Mouse (Mus musculus) forebrain, embryonic 14.5 days (tissue): ENCODE results near the gene Smarca4. TPM values are rescaled to one million over a fixed set of nuclear protein-coding genes. Genes with fewer than 3 reads are reported as not detected.

ENCODE experiments used
- ATAC-seq: fragments of 200-750 bp; cut with Nextera tagmentation; 2 replicates; pipeline ENCODE4 v1.8.0; 2017; ENCODE audit warnings: mild to moderate bottlenecking, moderate library complexity
- DNase-seq: peaks from one replicate; pipeline ENCODE4 v3.0.0-alpha.2; 2015; ENCODE audit warnings: low spot score
- H3K27ac ChIP-seq: fragments of 300-500 bp; sonication (generic); 2 replicates; pipeline ENCODE4 v1.5.1; 2014; ENCODE audit warnings: low read depth, mild to moderate bottlenecking, control low read depth, low read length, moderate library complexity
- H3K27me3 ChIP-seq: fragments of 300-500 bp; sonication (generic); replicated peaks from 2 replicates; pipeline ENCODE4 v1.6.1; 2014; ENCODE audit warnings: low read length, control low read depth, mixed read lengths; ENCODE audit not compliant: control insufficient read depth, insufficient read depth
- H3K36me3 ChIP-seq: fragments of 300-500 bp; sonication (generic); 2 replicates; pipeline ENCODE4 v1.6.1; 2014; ENCODE audit warnings: low read length, control low read depth; ENCODE audit not compliant: control insufficient read depth, insufficient read depth
- H3K4me1 ChIP-seq: fragments of 300-500 bp; sonication (generic); 2 replicates; pipeline ENCODE4 v1.6.1; 2014; ENCODE audit warnings: antibody characterized with exemption, low read length, control low read depth; ENCODE audit not compliant: control insufficient read depth, insufficient read depth
- H3K4me2 ChIP-seq: fragments of 300-500 bp; sonication (generic); 2 replicates; pipeline ENCODE4 v1.6.1; 2014; ENCODE audit warnings: mild to moderate bottlenecking, control low read depth, low read length
- H3K4me3 ChIP-seq: fragments of 300-500 bp; sonication (generic); 2 replicates; pipeline ENCODE4 v1.5.1; 2014; ENCODE audit warnings: low read depth, low read length, control low read depth
- H3K9ac ChIP-seq: fragments of 300-500 bp; sonication (generic); 2 replicates; pipeline ENCODE4 v1.6.1; 2014; ENCODE audit warnings: mild to moderate bottlenecking, low read length, control low read depth, moderate library complexity
- H3K9me3 ChIP-seq: fragments of 300-500 bp; sonication (generic); replicated peaks from 2 replicates; pipeline ENCODE4 v1.6.1; 2016; ENCODE audit warnings: low read length, control low read depth, mixed read lengths; ENCODE audit not compliant: control insufficient read depth
- whole genome bisulfite sequencing: fragments of 180-500 bp; shearing (Covaris S2); extraction: QIAGEN DNeasy Blood & Tissue Kit; methylation state at CpG from one replicate; pipeline ENCODE4 v1.1.7; 2014; 5-methylcytosine and 5-hydroxymethylcytosine counted together
- polyA plus RNA-seq: library from polyadenylated mRNA; unstranded; fragments of >200 nt; fragmentation: Nextera tagmentation; extraction: Ambion mirVana; gene quantifications from 2 replicates; pipeline ENCODE4 v1.2.1, GENCODE M21; 2014

The Smarca4 gene
- polyA plus RNA-seq, 1 experiment from 2014 or later, result 128 TPM

DNA sequence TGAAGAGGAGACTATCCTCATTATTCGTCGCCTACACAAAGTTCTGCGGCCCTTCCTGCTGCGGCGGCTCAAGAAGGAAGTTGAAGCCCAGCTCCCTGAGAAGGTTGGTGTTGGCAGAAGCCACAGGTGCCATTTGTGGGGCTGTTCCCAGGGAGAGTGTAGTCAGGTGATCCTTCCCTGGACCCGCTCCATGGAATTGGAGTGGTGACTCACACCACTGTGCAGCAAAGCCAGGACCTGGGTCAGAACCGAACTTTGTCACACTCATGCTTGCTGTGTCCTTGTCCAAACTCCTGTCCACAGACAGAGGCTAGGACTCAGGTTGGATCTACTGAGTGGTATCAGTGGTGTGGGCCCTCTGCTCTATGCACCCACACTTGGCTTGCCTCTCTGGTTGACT is 53.0 kb downstream of the Smarca4 start:
- Histone ChIP-seq H3K4me2 (no peak overlapping the region), H3K4me3 (no peak overlapping the region), H3K4me1 (no peaks in the 10 kb centered on the region), H3K27me3 (no peaks in the 10 kb centered on the region), H3K9ac (no peak overlapping the region), H3K27ac (no peak overlapping the region), H3K36me3 (peaks cover 100% of the 10 kb centered on the region), H3K9me3 (no peaks in the 10 kb centered on the region)
- 96% methylated on average over 7 of the region's 7 CpGs for WGBS
- ATAC-seq (no peak), DNase-seq (no peak)

DNA sequence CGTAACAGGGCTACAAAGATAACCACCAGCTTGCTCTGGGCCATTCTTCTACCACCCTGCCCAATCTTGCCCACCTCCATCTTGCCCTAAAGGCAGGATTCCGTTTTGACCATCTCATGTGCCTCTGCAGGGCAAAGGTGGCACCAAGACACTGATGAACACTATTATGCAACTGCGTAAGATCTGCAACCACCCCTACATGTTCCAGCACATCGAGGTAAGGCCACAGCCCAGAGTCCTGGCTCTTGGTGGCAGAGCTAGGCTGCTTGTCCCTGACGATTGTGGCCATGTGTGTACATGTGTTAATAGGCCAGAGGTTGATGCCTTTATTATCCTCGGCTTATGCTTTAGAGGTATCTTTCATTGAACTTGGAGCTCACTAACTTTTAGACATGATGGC is 54.4 kb downstream of the Smarca4 start:
- ATAC-seq, result no peak
- Histone ChIP-seq H3K27ac (no peak overlapping the region), H3K9me3 (no peaks in the 10 kb centered on the region), H3K4me1 (no peaks in the 10 kb centered on the region), H3K4me2 (no peak overlapping the region), H3K4me3 (no peak overlapping the region), H3K27me3 (no peaks in the 10 kb centered on the region), H3K36me3 (peaks cover 100% of the 10 kb centered on the region), H3K9ac (no peak overlapping the region)
- no peak for DNase-seq
- 91% methylated on average over 6 of the region's 6 CpGs for whole genome bisulfite sequencing

DNA sequence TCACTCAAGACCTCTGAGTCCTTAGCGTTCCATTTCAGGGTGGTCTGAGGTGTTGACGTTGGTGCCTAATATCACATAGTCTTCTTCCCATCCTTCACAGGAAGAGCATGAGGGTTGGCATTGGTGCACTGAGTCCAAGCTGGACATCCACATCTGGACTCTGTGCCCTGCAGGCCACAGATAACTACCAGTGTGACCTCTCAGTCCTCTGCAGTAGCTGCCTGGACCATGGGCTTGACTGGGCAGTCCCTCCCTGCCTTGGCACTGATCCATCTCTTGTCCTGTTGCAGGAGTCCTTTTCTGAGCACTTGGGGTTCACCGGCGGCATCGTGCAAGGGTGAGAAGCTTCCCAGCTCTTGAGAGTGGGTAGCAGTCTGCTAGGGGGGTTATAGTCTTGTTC is 55.8 kb downstream of the Smarca4 start:
- Histone ChIP-seq H3K4me3 (no peak overlapping the region), H3K27ac (no peak overlapping the region), H3K27me3 (no peaks in the 10 kb centered on the region), H3K36me3 (peaks cover 100% of the 10 kb centered on the region), H3K4me2 (no peak overlapping the region), H3K4me1 (no peaks in the 10 kb centered on the region), H3K9me3 (no peaks in the 10 kb centered on the region), H3K9ac (no peak overlapping the region)
- DNase-seq (no peak), ATAC-seq (no peak)
- 94% methylated on average over 5 of the region's 5 CpGs for WGBS

DNA sequence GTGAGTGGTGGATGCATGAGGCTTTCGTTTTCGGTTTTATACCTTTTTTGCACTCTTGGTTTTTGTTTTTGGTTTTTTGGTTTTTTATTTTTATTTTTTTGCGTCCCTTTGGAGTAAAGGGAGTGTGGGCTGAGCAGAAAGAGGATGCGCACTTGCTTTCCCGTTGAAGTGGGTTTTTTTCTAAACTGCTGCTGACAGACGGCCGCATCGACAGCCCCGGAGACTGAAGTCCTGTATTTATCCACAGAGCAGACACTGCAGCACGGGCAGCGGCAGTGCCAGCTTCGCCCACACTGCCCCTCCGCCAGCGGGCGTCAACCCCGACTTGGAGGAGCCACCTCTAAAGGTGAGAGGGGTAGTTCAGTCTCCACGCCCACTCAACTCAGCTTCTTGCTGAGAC is 61.7 kb downstream of the Smarca4 start:
- no peak overlapping the region for H3K4me2 ChIP-seq
- no peaks in the 10 kb centered on the region for H3K9me3 ChIP-seq
- WGBS, result 95% methylated on average over 17 of the region's 17 CpGs
- H3K27ac ChIP-seq, result no peak overlapping the region
- no peaks in the 10 kb centered on the region for H3K27me3 ChIP-seq
- H3K4me3 ChIP-seq, result no peak overlapping the region
- no peak for DNase-seq
- H3K9ac ChIP-seq, result no peak overlapping the region
- peaks cover 90% of the 10 kb centered on the region for H3K36me3 ChIP-seq
- ATAC-seq, result no peak
- no peaks in the 10 kb centered on the region for H3K4me1 ChIP-seq

DNA sequence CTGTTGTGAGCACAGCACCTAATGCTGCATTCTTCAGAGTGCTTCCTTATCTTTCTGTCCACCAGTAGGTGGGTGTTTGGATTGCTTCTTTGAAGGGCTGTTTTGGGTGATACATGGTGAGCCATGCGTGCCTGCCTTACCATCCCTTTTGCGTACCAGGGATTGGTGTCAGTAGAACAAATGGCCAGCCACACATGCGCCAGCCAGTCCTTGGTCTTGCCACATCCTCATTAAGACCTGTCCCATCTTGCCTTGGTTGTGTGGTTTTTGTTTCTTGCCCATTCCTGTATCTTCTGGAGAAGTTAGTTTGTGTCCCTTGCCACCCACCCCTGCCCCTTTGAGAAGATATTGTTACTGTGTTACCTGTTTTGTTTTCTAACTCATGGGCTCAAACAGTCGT is 64.5 kb downstream of the Smarca4 start:
- H3K4me3 ChIP-seq, result no peak overlapping the region
- DNase-seq (no peak), ATAC-seq (no peak)
- no peaks in the 10 kb centered on the region for H3K27me3 ChIP-seq
- H3K9me3 ChIP-seq, result no peaks in the 10 kb centered on the region
- H3K4me2 ChIP-seq, result no peak overlapping the region
- peaks cover 90% of the 10 kb centered on the region for H3K36me3 ChIP-seq
- no peak overlapping the region for H3K27ac ChIP-seq
- H3K4me1 ChIP-seq, result no peaks in the 10 kb centered on the region
- H3K9ac ChIP-seq, result no peak overlapping the region
- WGBS, result 92% methylated on average over 4 of the region's 4 CpGs

DNA sequence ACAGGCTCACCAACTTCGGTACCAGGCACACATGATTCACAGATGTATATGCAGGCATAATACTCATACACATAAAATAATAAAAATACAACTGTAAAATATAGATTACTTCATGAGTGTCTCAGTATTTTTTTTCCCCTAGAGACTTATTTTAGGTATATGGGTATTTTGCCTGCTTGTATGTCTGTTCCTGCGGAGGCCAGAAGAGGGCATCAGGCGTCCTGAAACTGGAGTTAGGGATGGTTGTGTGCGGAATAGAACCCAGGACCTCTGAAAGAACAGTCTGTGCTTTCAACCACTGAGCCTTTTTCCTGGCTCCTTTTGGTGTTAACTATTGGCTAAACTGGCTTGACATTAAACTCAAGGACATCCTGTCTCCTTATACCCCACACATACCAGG is 66.9 kb downstream of the Smarca4 start:
- H3K36me3 ChIP-seq, result peaks cover 90% of the 10 kb centered on the region
- H3K27ac ChIP-seq, result no peak overlapping the region
- H3K4me1 ChIP-seq, result no peaks in the 10 kb centered on the region
- 83% methylated on average over 4 of the region's 4 CpGs for WGBS
- no peak overlapping the region for H3K4me2 ChIP-seq
- ATAC-seq (no peak), DNase-seq (no peak)
- no peaks in the 10 kb centered on the region for H3K27me3 ChIP-seq
- no peak overlapping the region for H3K4me3 ChIP-seq
- no peak overlapping the region for H3K9ac ChIP-seq
- H3K9me3 ChIP-seq, result no peaks in the 10 kb centered on the region

DNA sequence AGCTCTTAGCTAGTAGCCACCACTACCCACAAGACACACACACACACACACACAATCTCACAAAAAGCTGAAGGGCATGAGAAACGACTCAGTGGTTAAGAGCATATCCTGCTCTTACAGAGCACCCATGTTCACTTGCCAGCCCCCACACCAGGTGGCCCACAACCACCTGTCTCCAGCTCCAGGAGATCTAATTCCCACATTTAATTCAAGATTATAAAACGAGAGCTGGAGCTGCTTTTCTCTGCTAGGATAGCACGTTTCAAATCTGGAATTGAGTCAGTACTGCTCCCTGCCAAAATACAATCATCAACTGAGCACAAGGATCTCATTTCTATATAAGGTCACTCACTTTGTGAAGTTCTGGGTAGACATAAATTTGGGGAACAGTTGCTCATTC is 67.9 kb downstream of the Smarca4 start:
- 81% methylated on average over 3 of the region's 3 CpGs for WGBS
- H3K27me3 ChIP-seq, result no peaks in the 10 kb centered on the region

DNA sequence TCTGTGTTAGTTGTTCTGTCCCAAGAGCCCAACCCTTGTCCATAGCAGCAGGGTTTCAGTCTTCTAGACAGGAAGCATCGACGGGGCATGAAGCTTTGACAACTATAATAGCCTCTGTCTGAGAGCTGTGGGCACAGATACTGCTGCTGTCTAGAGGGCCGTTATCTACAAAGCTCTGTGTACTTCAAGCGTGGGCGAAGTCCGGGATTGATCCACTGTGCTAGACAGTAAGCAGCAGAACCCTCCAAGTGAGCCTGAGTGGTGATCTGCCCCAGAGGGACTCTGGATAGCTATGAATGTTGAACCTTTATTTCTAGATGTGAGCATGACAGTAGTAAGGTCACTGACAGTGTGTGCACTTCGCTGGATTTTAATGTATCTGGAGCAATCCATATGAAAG is 72.6 kb downstream of the Smarca4 start:
- no peaks in the 10 kb centered on the region for H3K4me1 ChIP-seq
- WGBS, result 91% methylated on average over 7 of the region's 7 CpGs
- DNase-seq (no peak), ATAC-seq (no peak)
- H3K4me2 ChIP-seq, result no peak overlapping the region
- peaks cover 95% of the 10 kb centered on the region for H3K36me3 ChIP-seq
- no peak overlapping the region for H3K9ac ChIP-seq
- no peak overlapping the region for H3K27ac ChIP-seq
- H3K27me3 ChIP-seq, result no peaks in the 10 kb centered on the region
- H3K9me3 ChIP-seq, result no peaks in the 10 kb centered on the region
- no peak overlapping the region for H3K4me3 ChIP-seq

More for the DNA sequence above, 67.9 kb downstream of the Smarca4 start:
- DNase-seq, result no peak
- Histone ChIP-seq H3K27ac (no peak overlapping the region), H3K4me2 (no peak overlapping the region), H3K36me3 (peaks cover 90% of the 10 kb centered on the region), H3K9ac (no peak overlapping the region), H3K4me3 (no peak overlapping the region), H3K9me3 (no peaks in the 10 kb centered on the region), H3K4me1 (no peaks in the 10 kb centered on the region)
- no peak for ATAC-seq

DNA sequence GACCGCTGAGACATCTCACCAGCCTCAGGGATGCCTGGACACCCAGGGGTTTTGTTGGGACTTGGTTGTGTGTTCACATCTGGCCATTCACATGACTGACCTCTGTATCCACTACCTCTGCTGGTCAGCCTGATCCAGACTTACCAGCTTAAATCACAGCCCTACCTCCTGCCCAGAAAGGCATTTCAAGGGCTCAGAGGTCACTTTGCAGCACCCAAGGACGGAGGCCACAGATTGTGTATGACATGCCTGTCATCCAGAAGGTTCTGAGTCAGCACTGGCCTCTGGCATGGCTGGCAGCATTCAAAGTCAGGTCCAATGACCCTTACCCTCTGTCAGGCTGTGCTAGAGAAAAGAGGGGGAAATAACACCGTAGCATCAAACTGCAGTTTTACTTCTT is 74.1 kb downstream of the Smarca4 start:
- no peak for ATAC-seq
- no peaks in the 10 kb centered on the region for H3K27me3 ChIP-seq

More for the DNA sequence above, 74.1 kb downstream of the Smarca4 start:
- Histone ChIP-seq H3K4me1 (no peaks in the 10 kb centered on the region), H3K4me2 (no peak overlapping the region), H3K27ac (no peak overlapping the region), H3K9ac (no peak overlapping the region), H3K36me3 (peaks cover 93% of the 10 kb centered on the region), H3K9me3 (no peaks in the 10 kb centered on the region), H3K4me3 (no peak overlapping the region)
- DNase-seq, result no peak
- 93% methylated on average over 3 of the region's 3 CpGs for WGBS
